Mouse (Mus musculus): ENCODE data around the gene Rgcc. TPM values are rescaled to one million over a fixed set of nuclear protein-coding genes. Genes with fewer than 3 reads are reported as not detected.

Rgcc gene
- polyA plus RNA-seq, 1 experiment from 2014 or later, result 75.8 TPM

DNA sequence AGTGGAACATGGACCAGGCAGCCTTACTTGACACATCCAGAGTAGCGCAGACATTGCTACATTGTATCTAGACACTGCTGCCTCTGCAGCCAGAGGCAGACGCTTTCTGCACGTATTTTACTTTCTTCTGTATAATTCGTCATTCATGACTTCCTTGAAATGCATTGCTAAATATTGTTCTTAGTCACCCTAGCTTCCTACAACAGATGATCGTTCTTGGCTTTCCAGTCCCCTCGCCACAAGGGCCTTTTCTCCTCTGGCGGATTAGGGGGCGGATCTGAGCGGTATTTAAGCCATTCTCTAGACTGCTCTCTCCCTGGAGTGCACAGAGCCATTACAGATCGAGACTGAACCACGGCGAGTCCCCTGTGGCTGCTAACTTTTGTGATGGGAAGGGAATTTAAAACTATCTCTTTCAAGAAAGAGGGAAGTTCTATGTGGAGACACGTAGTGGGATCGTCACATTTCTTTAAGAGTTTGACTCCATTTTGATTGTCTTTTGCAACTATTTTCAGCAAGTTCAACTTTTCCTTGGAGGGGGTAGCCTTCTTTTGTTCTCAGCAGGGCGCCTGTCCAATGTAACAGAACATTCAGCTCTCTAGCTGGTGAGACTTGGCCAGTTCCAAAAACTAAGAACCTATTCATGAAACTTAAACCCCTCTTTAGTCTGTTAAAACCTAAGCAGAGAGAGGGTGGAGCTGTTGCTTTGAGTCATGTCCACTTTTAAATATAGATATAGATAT lies 10.6 kb downstream of the Rgcc start:
- H3K27ac ChIP-seq (ENCODE audit: low read depth, low read length), result peak overlapping the region; percentile 37; the same call in 1 of the 2 replicates
- no peaks in the 10 kb centered on the region for H3K27me3 ChIP-seq (ENCODE audit: control insufficient read depth, insufficient read depth, low read length)
- ATAC-seq (replicated peaks; ENCODE audit: low FRiP score) (peak; percentile 77; the same call in 1 of the 2 replicates), DNase-seq (ENCODE audit: low spot score) (peak; percentile 59)
- no peak overlapping the region for H3K4me3 ChIP-seq (ENCODE audit: low read depth, low read length)
- H3K36me3 ChIP-seq (ENCODE audit: control insufficient read depth, insufficient read depth, low read length), result no peaks in the 10 kb centered on the region; the same call in 1 of the 2 replicates
- no peak overlapping the region for H3K4me2 ChIP-seq (ENCODE audit: low read depth, low read length, severe bottlenecking)
- H3K9ac ChIP-seq (ENCODE audit: low read length), result 0 out of 2 replicates have a peak overlapping the region, but pooled peaks have one; percentile 3
- WGBS, result 14% methylated on average over 15 of the region's 15 CpGs
- H3K9me3 ChIP-seq (ENCODE audit: control insufficient read depth, low read length), result no peaks in the 10 kb centered on the region
- H3K4me1 ChIP-seq (replicated peaks; ENCODE audit: control insufficient read depth, insufficient read depth, low read length), result peaks cover 27% of the 10 kb centered on the region

- H3K27me3 ChIP-seq (ENCODE audit: control insufficient read depth, insufficient read depth, low read length), result no peaks in the 10 kb centered on the region
- 39% methylated on average over 9 of the region's 9 CpGs for WGBS
- H3K4me2 ChIP-seq (ENCODE audit: low read depth, low read length, severe bottlenecking), result no peak overlapping the region
- peaks cover 24% of the 10 kb centered on the region for H3K4me1 ChIP-seq (replicated peaks; ENCODE audit: control insufficient read depth, insufficient read depth, low read length)
- H3K9me3 ChIP-seq (ENCODE audit: control insufficient read depth, low read length), result no peaks in the 10 kb centered on the region
- H3K4me3 ChIP-seq (ENCODE audit: low read depth, low read length), result no peak overlapping the region
- no peak overlapping the region for H3K27ac ChIP-seq (ENCODE audit: low read depth, low read length)
- H3K9ac ChIP-seq (ENCODE audit: low read length), result no peak overlapping the region
- ATAC-seq (replicated peaks; ENCODE audit: low FRiP score), result no peak; the same call in 1 of the 2 replicates
- DNase-seq (ENCODE audit: low spot score), result no peak
- no peaks in the 10 kb centered on the region; the same call in 1 of the 2 replicates for H3K36me3 ChIP-seq (ENCODE audit: control insufficient read depth, insufficient read depth, low read length)
Observed at GRCm38 (mm10) chr14:79289909-79290308, 11.5 kb downstream of the Rgcc start.

GRCm38 (mm10) chr14:79288280-79288679 lies 13.2 kb downstream of the Rgcc start:
- Histone ChIP-seq H3K4me1 (replicated peaks; ENCODE audit: control insufficient read depth, insufficient read depth, low read length) (peaks cover 22% of the 10 kb centered on the region), H3K9me3 (ENCODE audit: control insufficient read depth, low read length) (no peaks in the 10 kb centered on the region), H3K4me2 (ENCODE audit: low read depth, low read length, severe bottlenecking) (no peak overlapping the region), H3K27ac (ENCODE audit: low read depth, low read length) (no peak overlapping the region), H3K4me3 (ENCODE audit: low read depth, low read length) (no peak overlapping the region), H3K9ac (ENCODE audit: low read length) (no peak overlapping the region), H3K36me3 (ENCODE audit: control insufficient read depth, insufficient read depth, low read length) (no peaks in the 10 kb centered on the region; the same call in 1 of the 2 replicates), H3K27me3 (ENCODE audit: control insufficient read depth, insufficient read depth, low read length) (no peaks in the 10 kb centered on the region)
- ATAC-seq (replicated peaks; ENCODE audit: low FRiP score) (no peak), DNase-seq (ENCODE audit: low spot score) (no peak)
- 76% methylated on average over 3 of the region's 3 CpGs for WGBS

DNA sequence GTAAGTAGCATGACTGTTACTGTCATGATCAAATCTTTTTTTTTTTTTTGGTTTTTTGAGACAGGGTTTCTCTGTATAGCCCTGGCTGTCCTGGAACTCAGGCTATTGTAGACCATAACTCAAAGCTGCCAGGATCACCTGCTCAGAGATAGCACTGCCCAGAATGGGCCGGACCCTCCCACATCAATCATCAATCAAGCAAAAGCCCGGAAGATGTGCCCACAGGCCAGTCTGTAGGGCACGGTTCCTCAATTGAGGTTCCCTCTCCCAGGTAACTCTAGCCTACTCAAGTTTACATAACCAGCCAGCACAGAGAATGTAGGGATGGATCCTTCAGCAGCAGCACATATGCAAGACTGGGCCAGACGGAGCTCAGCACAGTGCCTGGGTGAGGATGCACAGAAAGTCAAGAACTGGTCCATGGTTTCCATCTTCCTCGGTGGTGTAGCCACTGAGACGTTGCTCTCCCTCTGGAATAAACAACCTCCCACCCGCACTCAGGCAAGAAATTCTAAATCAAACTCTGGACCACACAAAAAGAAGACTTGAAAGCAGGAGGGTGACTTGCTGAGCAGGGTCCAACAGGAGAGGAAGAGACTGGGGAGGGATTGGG lies 14.1 kb downstream of the Rgcc start:
- no peak overlapping the region for H3K4me2 ChIP-seq (ENCODE audit: low read depth, low read length, severe bottlenecking)
- H3K9me3 ChIP-seq (ENCODE audit: control insufficient read depth, low read length), result no peaks in the 10 kb centered on the region
- WGBS, result 93% methylated on average over 7 of the region's 7 CpGs
- no peak overlapping the region for H3K4me3 ChIP-seq (ENCODE audit: low read depth, low read length)
- no peak for DNase-seq (ENCODE audit: low spot score)
- no peaks in the 10 kb centered on the region; the same call in 1 of the 2 replicates for H3K36me3 ChIP-seq (ENCODE audit: control insufficient read depth, insufficient read depth, low read length)
- peaks cover 18% of the 10 kb centered on the region for H3K4me1 ChIP-seq (replicated peaks; ENCODE audit: control insufficient read depth, insufficient read depth, low read length)
- no peaks in the 10 kb centered on the region for H3K27me3 ChIP-seq (ENCODE audit: control insufficient read depth, insufficient read depth, low read length)
- no peak overlapping the region for H3K27ac ChIP-seq (ENCODE audit: low read depth, low read length)
- no peak for ATAC-seq (replicated peaks; ENCODE audit: low FRiP score)
- no peak overlapping the region for H3K9ac ChIP-seq (ENCODE audit: low read length)

DNA sequence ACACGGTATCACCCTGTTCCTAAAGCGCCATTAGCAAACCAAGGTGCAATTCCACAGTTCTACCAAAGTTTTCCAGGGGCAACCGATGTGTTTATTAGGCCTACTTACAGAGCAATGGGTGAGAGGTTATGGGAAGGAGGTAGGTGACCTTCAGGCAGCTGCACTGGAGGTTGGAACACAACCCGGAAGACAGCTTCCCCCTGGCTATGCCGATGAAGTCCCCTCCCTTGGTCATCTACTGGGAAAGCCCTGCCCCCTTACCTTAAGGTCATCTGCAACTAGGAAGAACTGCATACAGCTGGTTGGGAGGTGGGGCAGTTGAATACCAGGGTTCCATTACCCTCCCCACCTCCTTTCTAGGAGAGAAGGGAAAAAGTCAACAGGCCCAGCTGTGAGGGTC lies 15.9 kb downstream of the Rgcc start:
- Histone ChIP-seq H3K4me3 (ENCODE audit: low read depth, low read length) (no peak overlapping the region), H3K4me1 (replicated peaks; ENCODE audit: control insufficient read depth, insufficient read depth, low read length) (peaks cover 8% of the 10 kb centered on the region), H3K27ac (ENCODE audit: low read depth, low read length) (no peak overlapping the region), H3K9ac (ENCODE audit: low read length) (no peak overlapping the region), H3K36me3 (ENCODE audit: control insufficient read depth, insufficient read depth, low read length) (no peaks in the 10 kb centered on the region; the same call in 1 of the 2 replicates), H3K27me3 (ENCODE audit: control insufficient read depth, insufficient read depth, low read length) (no peaks in the 10 kb centered on the region), H3K9me3 (ENCODE audit: control insufficient read depth, low read length) (no peaks in the 10 kb centered on the region), H3K4me2 (ENCODE audit: low read depth, low read length, severe bottlenecking) (no peak overlapping the region)
- WGBS, result 95% methylated on average over 5 of the region's 5 CpGs
- ATAC-seq (replicated peaks; ENCODE audit: low FRiP score) (no peak), DNase-seq (ENCODE audit: low spot score) (no peak)

DNA sequence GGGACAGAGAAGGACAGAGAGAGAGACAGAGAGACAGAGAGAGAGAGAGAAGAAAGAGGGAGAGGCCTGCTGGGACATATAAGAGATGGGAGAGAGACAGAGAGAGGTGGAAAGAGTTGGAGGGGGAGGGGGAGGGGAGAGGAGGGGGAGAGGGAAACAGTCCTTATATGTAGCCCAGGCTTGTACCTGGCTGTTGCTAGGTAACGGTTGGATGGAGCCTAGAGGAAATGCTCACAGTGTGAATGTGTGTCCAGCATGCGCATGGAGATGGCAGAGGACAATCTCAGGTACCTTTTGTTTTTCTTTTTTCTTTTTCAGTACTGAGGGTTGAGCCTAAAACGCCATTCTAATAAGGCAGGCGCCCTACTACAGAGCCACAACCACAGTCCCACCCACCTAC lies 16.8 kb downstream of the Rgcc start:
- Histone ChIP-seq H3K9ac (ENCODE audit: low read length) (no peak overlapping the region), H3K36me3 (ENCODE audit: control insufficient read depth, insufficient read depth, low read length) (no peaks in the 10 kb centered on the region; the same call in 1 of the 2 replicates), H3K9me3 (ENCODE audit: control insufficient read depth, low read length) (no peaks in the 10 kb centered on the region), H3K27me3 (ENCODE audit: control insufficient read depth, insufficient read depth, low read length) (no peaks in the 10 kb centered on the region), H3K4me2 (ENCODE audit: low read depth, low read length, severe bottlenecking) (no peak overlapping the region), H3K4me1 (replicated peaks; ENCODE audit: control insufficient read depth, insufficient read depth, low read length) (peaks cover 1% of the 10 kb centered on the region; the same call in 1 of the 2 replicates), H3K27ac (ENCODE audit: low read depth, low read length) (no peak overlapping the region), H3K4me3 (ENCODE audit: low read depth, low read length) (no peak overlapping the region)
- 95% methylated on average over 4 of the region's 4 CpGs for WGBS
- no peak for ATAC-seq (replicated peaks; ENCODE audit: low FRiP score)
- DNase-seq (ENCODE audit: low spot score), result no peak

DNA sequence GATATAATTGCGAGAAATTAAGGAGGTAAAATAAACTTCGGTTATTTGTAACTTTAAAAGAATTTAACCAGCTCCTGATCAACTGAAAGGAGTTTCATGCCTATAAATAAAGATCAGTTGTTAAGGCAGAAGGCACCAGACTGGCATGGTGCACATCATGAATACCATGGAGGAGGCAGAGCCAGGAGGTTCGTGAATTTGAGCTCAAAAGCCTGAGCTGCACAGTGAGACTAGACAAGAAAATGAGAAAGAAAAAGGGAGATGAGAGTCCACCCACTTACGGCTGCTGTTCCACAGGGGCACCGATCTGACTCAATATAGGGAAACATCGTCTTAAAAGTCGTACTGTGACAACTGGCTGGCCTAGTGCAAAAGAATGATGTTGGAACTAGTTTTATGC lies 17.5 kb downstream of the Rgcc start:
- ATAC-seq (replicated peaks; ENCODE audit: low FRiP score), result no peak
- Histone ChIP-seq H3K4me2 (ENCODE audit: low read depth, low read length, severe bottlenecking) (no peak overlapping the region), H3K27me3 (ENCODE audit: control insufficient read depth, insufficient read depth, low read length) (no peaks in the 10 kb centered on the region), H3K4me1 (replicated peaks; ENCODE audit: control insufficient read depth, insufficient read depth, low read length) (no peaks in the 10 kb centered on the region), H3K4me3 (ENCODE audit: low read depth, low read length) (no peak overlapping the region), H3K36me3 (ENCODE audit: control insufficient read depth, insufficient read depth, low read length) (no peaks in the 10 kb centered on the region; the same call in 1 of the 2 replicates), H3K27ac (ENCODE audit: low read depth, low read length) (no peak overlapping the region), H3K9me3 (ENCODE audit: control insufficient read depth, low read length) (no peaks in the 10 kb centered on the region), H3K9ac (ENCODE audit: low read length) (no peak overlapping the region)
- 93% methylated on average over 7 of the region's 7 CpGs for WGBS
- no peak for DNase-seq (ENCODE audit: low spot score)

DNA sequence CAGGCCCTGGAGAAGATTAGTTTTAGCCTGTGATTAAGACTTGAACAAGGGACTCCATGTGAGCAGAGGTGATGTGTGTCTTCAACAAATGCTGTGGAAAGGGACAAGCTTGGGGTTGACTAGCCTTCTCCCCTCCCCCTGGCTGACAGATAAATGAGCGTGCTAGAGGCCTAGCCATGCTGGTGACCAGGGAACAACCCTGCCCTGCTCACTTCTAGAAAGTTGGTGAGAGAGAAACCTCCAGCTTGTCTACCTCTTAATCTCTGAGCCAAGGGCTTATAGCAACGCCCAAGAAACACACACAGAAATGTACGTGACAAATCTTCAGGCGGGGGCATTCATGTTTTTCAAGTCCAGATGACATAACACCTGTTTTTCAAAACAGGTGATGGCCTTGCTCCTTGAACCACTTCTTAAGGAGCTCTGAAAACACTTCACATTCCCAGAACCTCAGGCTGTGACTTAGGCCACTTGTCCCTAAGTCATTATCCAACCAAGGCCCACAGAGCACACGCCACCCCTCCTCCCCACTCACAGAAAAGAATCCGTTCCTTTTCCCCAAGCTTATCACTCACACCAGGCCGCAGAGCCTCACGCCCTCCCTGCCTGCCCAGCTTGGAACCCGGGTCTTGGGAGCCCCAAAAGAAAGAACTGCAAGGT lies 19.4 kb downstream of the Rgcc start:
- no peak for DNase-seq (ENCODE audit: low spot score)
- no peak overlapping the region for H3K27ac ChIP-seq (ENCODE audit: low read depth, low read length)
- no peak overlapping the region for H3K4me2 ChIP-seq (ENCODE audit: low read depth, low read length, severe bottlenecking)
- no peak overlapping the region for H3K4me3 ChIP-seq (ENCODE audit: low read depth, low read length)
- no peaks in the 10 kb centered on the region for H3K36me3 ChIP-seq (ENCODE audit: control insufficient read depth, insufficient read depth, low read length)
- H3K9ac ChIP-seq (ENCODE audit: low read length), result no peak overlapping the region
- ATAC-seq (replicated peaks; ENCODE audit: low FRiP score), result no peak
- WGBS, result 85% methylated on average over 9 of the region's 9 CpGs
- no peaks in the 10 kb centered on the region for H3K27me3 ChIP-seq (ENCODE audit: control insufficient read depth, insufficient read depth, low read length)
- no peaks in the 10 kb centered on the region; the same call in 1 of the 2 replicates for H3K4me1 ChIP-seq (replicated peaks; ENCODE audit: control insufficient read depth, insufficient read depth, low read length)
- H3K9me3 ChIP-seq (ENCODE audit: control insufficient read depth, low read length), result no peaks in the 10 kb centered on the region
